Mouse (Mus musculus): ENCODE measurements around the gene Calml4. TPM values are rescaled to one million over a fixed set of nuclear protein-coding genes. Genes with fewer than 3 reads are reported as not detected.
"Not testable (repeated sequence)": the region's sequence is repeated elsewhere in the genome, so short reads cannot be mapped to it uniquely, and the experiment has no call there.

The Calml4 gene
- polyA plus RNA-seq, 1 experiment from 2014 or later = 58.4 TPM

- not testable (repeated sequence) for ATAC-seq (ENCODE audit: insufficient read depth, low FRiP score, low read depth); H3K27ac ChIP-seq; H3K4me3 ChIP-seq (replicated peaks); H3K4me2 ChIP-seq; H3K9me3 ChIP-seq; H3K27me3 ChIP-seq (replicated peaks); H3K4me1 ChIP-seq; H3K9ac ChIP-seq; H3K36me3 ChIP-seq
- 86% methylated on average over 6 of the region's 6 CpGs for WGBS
Observed at GRCm38 (mm10) chr9:62819910-62820309, 38.0 kb upstream of the Calml4 start.

GRCm38 (mm10) chr9:62820829-62821228, 37.1 kb upstream of the Calml4 start:
- ATAC-seq (ENCODE audit: insufficient read depth, low FRiP score, low read depth) = no peak
- Histone ChIP-seq H3K27me3 (replicated peaks) (no peaks in the 10 kb centered on the region), H3K9me3 (no peaks in the 10 kb centered on the region), H3K4me1 (peaks cover 3% of the 10 kb centered on the region; the same call in 1 of the 2 replicates), H3K36me3 (no peaks in the 10 kb centered on the region), H3K4me3 (replicated peaks) (no peak overlapping the region), H3K9ac (no peak overlapping the region), H3K4me2 (no peak overlapping the region), H3K27ac (no peak overlapping the region)
- WGBS = 72% methylated on average over 6 of the region's 6 CpGs

- no peak overlapping the region for H3K4me3 ChIP-seq (replicated peaks)
- H3K9ac ChIP-seq = no peak overlapping the region
- H3K27me3 ChIP-seq (replicated peaks) = no peaks in the 10 kb centered on the region
- H3K4me2 ChIP-seq = no peak overlapping the region
- no peaks in the 10 kb centered on the region for H3K36me3 ChIP-seq
- H3K27ac ChIP-seq = no peak overlapping the region
- H3K9me3 ChIP-seq = no peaks in the 10 kb centered on the region
- ATAC-seq (ENCODE audit: insufficient read depth, low FRiP score, low read depth) = no peak
- H3K4me1 ChIP-seq = peaks cover 6% of the 10 kb centered on the region; the same call in 1 of the 2 replicates
- 93% methylated on average over 7 of the region's 7 CpGs for WGBS
Observed at GRCm38 (mm10) chr9:62821811-62822210, 36.1 kb upstream of the Calml4 start.

GRCm38 (mm10) chr9:62825791-62826393, 32.0 kb upstream of the Calml4 start:
- Histone ChIP-seq H3K9me3 (no peaks in the 10 kb centered on the region), H3K27me3 (replicated peaks) (no peaks in the 10 kb centered on the region), H3K4me2 (no peak overlapping the region), H3K4me3 (replicated peaks) (no peak overlapping the region), H3K4me1 (peaks cover 9% of the 10 kb centered on the region; the same call in 1 of the 2 replicates), H3K36me3 (no peaks in the 10 kb centered on the region), H3K27ac (peak overlapping the region; percentile 40), H3K9ac (no peak overlapping the region)
- ATAC-seq (ENCODE audit: insufficient read depth, low FRiP score, low read depth) = no peak
- WGBS = 13% methylated on average over 9 of the region's 9 CpGs

- H3K36me3 ChIP-seq = no peaks in the 10 kb centered on the region
- H3K9ac ChIP-seq = no peak overlapping the region
- peak overlapping the region; percentile 40 for H3K27ac ChIP-seq
- no peak overlapping the region for H3K4me2 ChIP-seq
- H3K4me1 ChIP-seq = peaks cover 9% of the 10 kb centered on the region; the same call in 1 of the 2 replicates
- H3K27me3 ChIP-seq (replicated peaks) = no peaks in the 10 kb centered on the region
- 22% methylated on average over 7 of the region's 7 CpGs for WGBS
- ATAC-seq (ENCODE audit: insufficient read depth, low FRiP score, low read depth) = no peak
- H3K4me3 ChIP-seq (replicated peaks) = no peak overlapping the region
- H3K9me3 ChIP-seq = no peaks in the 10 kb centered on the region
Observed at GRCm38 (mm10) chr9:62826456-62826855, 31.4 kb upstream of the Calml4 start.

GRCm38 (mm10) chr9:62827939-62828652, 29.8 kb upstream of the Calml4 start:
- Histone ChIP-seq H3K9ac (no peak overlapping the region), H3K4me1 (peaks cover 9% of the 10 kb centered on the region; the same call in 1 of the 2 replicates), H3K27ac (peak overlapping the region; percentile 77), H3K36me3 (no peaks in the 10 kb centered on the region), H3K4me3 (replicated peaks) (peak overlapping the region; percentile 23), H3K4me2 (peak overlapping the region; percentile 56), H3K9me3 (no peaks in the 10 kb centered on the region), H3K27me3 (replicated peaks) (no peaks in the 10 kb centered on the region)
- 6% methylated on average over 24 of the region's 24 CpGs for WGBS
- ATAC-seq (ENCODE audit: insufficient read depth, low FRiP score, low read depth) = 0 out of 2 replicates have a peak, but pooled peaks have one; percentile 3

- under 1% methylated on average over 23 of the region's 23 CpGs for WGBS
- H3K36me3 ChIP-seq = no peaks in the 10 kb centered on the region
- peaks cover 9% of the 10 kb centered on the region; the same call in 1 of the 2 replicates for H3K4me1 ChIP-seq
- H3K9ac ChIP-seq = no peak overlapping the region
- peak overlapping the region; percentile 77 for H3K27ac ChIP-seq
- no peaks in the 10 kb centered on the region for H3K27me3 ChIP-seq (replicated peaks)
- H3K9me3 ChIP-seq = no peaks in the 10 kb centered on the region
- ATAC-seq (ENCODE audit: insufficient read depth, low FRiP score, low read depth) = peak; percentile 94
- peak overlapping the region; percentile 56 for H3K4me2 ChIP-seq
- H3K4me3 ChIP-seq (replicated peaks) = peak overlapping the region; percentile 23
Observed at GRCm38 (mm10) chr9:62828662-62829086, 29.2 kb upstream of the Calml4 start.

GRCm38 (mm10) chr9:62829877-62830276, 28.0 kb upstream of the Calml4 start:
- Histone ChIP-seq H3K9ac (no peak overlapping the region), H3K27me3 (replicated peaks) (no peaks in the 10 kb centered on the region), H3K4me1 (peaks cover 9% of the 10 kb centered on the region; the same call in 1 of the 2 replicates), H3K36me3 (no peaks in the 10 kb centered on the region), H3K9me3 (no peaks in the 10 kb centered on the region), H3K27ac (no peak overlapping the region), H3K4me3 (replicated peaks) (no peak overlapping the region), H3K4me2 (no peak overlapping the region)
- 72% methylated on average over 6 of the region's 6 CpGs for WGBS
- no peak for ATAC-seq (ENCODE audit: insufficient read depth, low FRiP score, low read depth)

- Histone ChIP-seq H3K9ac (no peak overlapping the region), H3K27ac (no peak overlapping the region), H3K4me3 (replicated peaks) (no peak overlapping the region), H3K4me2 (no peak overlapping the region), H3K9me3 (no peaks in the 10 kb centered on the region), H3K4me1 (peaks cover 14% of the 10 kb centered on the region), H3K27me3 (replicated peaks) (no peaks in the 10 kb centered on the region), H3K36me3 (no peaks in the 10 kb centered on the region)
- no peak for ATAC-seq (ENCODE audit: insufficient read depth, low FRiP score, low read depth)
- WGBS = 51% methylated on average over 5 of the region's 5 CpGs
Observed at GRCm38 (mm10) chr9:62834906-62835305, 23.0 kb upstream of the Calml4 start.

GRCm38 (mm10) chr9:62835705-62836446, 22.0 kb upstream of the Calml4 start:
- 64% methylated on average over 4 of the region's 4 CpGs for WGBS
- Histone ChIP-seq H3K4me1 (peaks cover 21% of the 10 kb centered on the region), H3K9me3 (no peaks in the 10 kb centered on the region), H3K4me3 (replicated peaks) (no peak overlapping the region), H3K27me3 (replicated peaks) (no peaks in the 10 kb centered on the region), H3K27ac (no peak overlapping the region), H3K36me3 (no peaks in the 10 kb centered on the region), H3K9ac (no peak overlapping the region), H3K4me2 (no peak overlapping the region)
- ATAC-seq (ENCODE audit: insufficient read depth, low FRiP score, low read depth) = no peak

GRCm38 (mm10) chr9:62837611-62838010, 20.3 kb upstream of the Calml4 start:
- Histone ChIP-seq H3K9ac (no peak overlapping the region), H3K4me2 (peak overlapping the region; percentile 88; the same call in 1 of the 2 replicates), H3K9me3 (no peaks in the 10 kb centered on the region), H3K4me3 (replicated peaks) (no peak overlapping the region), H3K27ac (peak overlapping the region; percentile 71), H3K36me3 (no peaks in the 10 kb centered on the region), H3K4me1 (peaks cover 22% of the 10 kb centered on the region), H3K27me3 (replicated peaks) (no peaks in the 10 kb centered on the region)
- ATAC-seq (ENCODE audit: insufficient read depth, low FRiP score, low read depth) = no peak
- WGBS = 33% methylated on average over 3 of the region's 3 CpGs

- Histone ChIP-seq H3K9ac (no peak overlapping the region), H3K27ac (peak overlapping the region; percentile 71), H3K9me3 (no peaks in the 10 kb centered on the region), H3K4me2 (peak overlapping the region; percentile 88), H3K4me3 (replicated peaks) (peak overlapping the region; percentile 78), H3K4me1 (peaks cover 22% of the 10 kb centered on the region), H3K27me3 (replicated peaks) (no peaks in the 10 kb centered on the region), H3K36me3 (no peaks in the 10 kb centered on the region)
- 12% methylated on average over 8 of the region's 8 CpGs for WGBS
- ATAC-seq (ENCODE audit: insufficient read depth, low FRiP score, low read depth) = peak; percentile 9; the same call in 1 of the 2 replicates
Observed at GRCm38 (mm10) chr9:62838146-62838505, 19.8 kb upstream of the Calml4 start.

Data from stomach, embryonic 15.5 days (tissue).